Mouse (Mus musculus): ENCODE measurements around the gene Hnrnpl. TPM values are rescaled to one million over a fixed set of nuclear protein-coding genes. Genes with fewer than 3 reads are reported as not detected.
A peak's percentile ranks its signal among the peaks of the same experiment; 100 is the strongest.

Gene Hnrnpl
- total RNA-seq, 2 experiments from 2014 or later, result 441 to 521 TPM

GRCm38 (mm10) chr7:28825686-28826401, 17.5 kb downstream of the Hnrnpl start:
- DNase-seq (ENCODE audit: low spot score in 2 of 2), result no peak

- no peak for DNase-seq (ENCODE audit: low spot score in 2 of 2)
These were observed 18.0 kb downstream of the Hnrnpl start for GRCm38 (mm10) chr7:28826402-28826772.

DNA sequence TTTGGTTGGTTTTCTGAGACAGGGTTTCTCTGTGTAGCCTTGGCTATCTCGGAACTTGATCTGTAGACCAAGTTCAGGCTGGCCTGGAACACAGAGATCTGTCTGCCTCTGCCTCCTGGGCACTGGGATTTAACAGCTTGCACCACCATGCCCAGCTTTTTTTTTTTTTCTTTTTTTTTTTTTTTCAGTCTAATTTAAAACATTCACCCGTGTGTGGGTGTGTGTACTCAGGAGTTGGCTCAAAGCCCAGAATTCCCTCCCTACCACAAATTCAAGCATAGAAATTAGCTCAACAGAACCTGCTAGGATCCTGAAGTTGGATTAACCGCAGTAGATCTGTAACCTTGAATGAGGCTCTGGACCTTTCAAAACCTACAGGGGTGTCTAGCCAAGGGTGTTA, 19.0 kb downstream of the Hnrnpl start:
- DNase-seq (ENCODE audit: low spot score in 2 of 2), result peak in 1 of 2 experiments; percentile 62

DNA sequence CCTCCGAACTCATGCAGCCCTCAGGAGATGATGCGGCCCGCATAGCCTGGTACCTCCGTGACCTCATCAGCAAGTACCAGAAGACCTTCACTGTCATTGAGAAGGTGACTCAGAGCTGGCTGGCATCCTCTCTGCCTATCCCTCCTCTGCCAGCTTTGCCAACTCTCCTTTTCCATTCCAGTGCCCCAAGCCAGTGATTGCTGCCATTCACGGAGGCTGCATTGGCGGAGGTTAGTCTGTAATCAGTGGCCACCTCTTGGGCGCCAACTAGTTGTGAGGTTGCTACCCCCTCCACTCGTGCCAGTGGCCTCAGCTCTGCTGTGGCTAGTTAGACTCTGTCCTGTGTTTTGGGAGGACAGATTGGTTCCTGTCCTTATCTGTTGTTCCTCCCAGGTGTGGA, 21.5 kb downstream of the Hnrnpl start:
- no peak for DNase-seq (ENCODE audit: low spot score in 2 of 2)

DNA sequence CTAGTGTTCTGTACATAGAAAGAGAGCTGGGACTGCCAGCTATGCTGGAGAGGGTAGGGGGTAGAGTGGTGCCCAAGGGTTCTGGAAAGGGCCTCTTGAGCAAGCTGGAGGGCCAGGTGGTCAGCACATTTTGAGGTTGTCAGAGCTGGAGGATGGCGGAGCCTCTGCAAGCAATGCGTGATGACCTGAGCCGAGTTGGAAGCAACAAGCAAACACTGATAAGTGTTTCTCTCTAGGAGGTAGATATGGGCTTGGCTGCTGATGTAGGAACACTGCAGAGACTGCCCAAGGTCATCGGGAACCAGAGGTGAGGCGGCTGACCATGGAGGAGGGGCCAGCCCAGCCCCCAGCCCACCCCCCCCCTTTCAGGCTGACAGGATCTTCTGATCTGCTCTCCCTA, 22.6 kb downstream of the Hnrnpl start:
- DNase-seq (ENCODE audit: low spot score in 2 of 2), result no peak

DNA sequence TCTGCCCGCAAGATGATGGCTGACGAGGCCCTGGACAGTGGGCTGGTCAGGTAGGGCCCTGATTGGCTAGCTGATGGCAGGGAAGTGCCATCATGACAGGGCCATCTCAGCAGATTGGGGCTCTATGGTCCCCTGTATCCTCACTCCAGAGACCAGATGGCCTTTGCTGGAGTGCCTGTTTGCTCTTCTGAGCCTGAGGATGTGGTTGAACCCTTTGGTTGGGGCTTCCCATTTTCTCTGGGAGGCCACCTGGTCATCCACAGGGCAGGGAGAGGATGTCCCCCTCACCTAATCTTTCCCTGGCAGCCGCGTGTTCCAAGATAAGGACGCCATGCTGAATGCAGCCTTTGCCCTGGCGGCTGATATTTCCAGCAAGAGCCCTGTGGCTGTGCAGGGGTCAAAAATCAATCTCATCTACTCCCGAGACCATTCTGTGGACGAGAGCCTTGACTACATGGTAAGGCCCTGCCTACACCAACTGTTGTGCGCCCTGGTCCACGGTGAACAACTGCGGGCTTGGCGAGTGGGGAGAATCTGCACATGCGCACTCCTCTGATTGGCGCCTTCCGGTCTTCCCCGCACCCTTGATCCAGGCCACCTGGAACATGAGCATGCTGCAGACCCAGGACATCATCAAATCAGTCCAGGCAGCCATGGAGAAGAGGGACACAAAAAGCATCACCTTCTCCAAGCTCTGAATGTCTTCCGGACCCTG, 23.2 kb downstream of the Hnrnpl start:
- DNase-seq (ENCODE audit: low spot score in 2 of 2), result no peak

GRCm38 (mm10) chr7:28832137-28832536, 23.8 kb downstream of the Hnrnpl start:
- no peak for DNase-seq (ENCODE audit: low spot score in 2 of 2)

GRCm38 (mm10) chr7:28833723-28834347, 25.5 kb downstream of the Hnrnpl start, which contains the start of gene Lgals4:
Lgals4 (plus strand) TSS chr7:28833854.
- no peak for DNase-seq (ENCODE audit: low spot score in 2 of 2)

- no peak for DNase-seq (ENCODE audit: low spot score in 2 of 2)
These were observed 28.6 kb downstream of the Hnrnpl start for GRCm38 (mm10) chr7:28836936-28837335.

GRCm38 (mm10) chr7:28838331-28838730, 30.0 kb downstream of the Hnrnpl start:
- no peak for DNase-seq (ENCODE audit: low spot score in 2 of 2)

DNA sequence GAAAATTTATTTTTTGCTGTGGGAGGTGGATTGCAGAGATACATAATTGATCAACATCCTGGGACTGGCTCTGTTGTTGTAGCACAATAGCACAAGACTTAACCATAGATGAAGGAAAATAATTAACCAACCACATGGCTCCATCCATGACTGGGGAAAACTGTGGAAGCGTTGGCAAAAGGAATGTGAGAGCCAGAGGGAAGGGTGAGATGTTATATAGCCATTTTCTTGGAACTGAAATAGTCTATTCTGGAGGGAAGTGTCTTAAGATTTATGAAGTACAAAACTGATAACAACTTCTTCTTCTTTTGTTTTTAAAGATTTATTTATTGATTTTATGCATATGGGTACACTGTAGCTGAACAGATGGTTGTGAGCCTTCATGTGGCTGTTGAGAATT, 38.9 kb downstream of the Hnrnpl start:
- DNase-seq (ENCODE audit: low spot score in 2 of 2), result no peak

DNA sequence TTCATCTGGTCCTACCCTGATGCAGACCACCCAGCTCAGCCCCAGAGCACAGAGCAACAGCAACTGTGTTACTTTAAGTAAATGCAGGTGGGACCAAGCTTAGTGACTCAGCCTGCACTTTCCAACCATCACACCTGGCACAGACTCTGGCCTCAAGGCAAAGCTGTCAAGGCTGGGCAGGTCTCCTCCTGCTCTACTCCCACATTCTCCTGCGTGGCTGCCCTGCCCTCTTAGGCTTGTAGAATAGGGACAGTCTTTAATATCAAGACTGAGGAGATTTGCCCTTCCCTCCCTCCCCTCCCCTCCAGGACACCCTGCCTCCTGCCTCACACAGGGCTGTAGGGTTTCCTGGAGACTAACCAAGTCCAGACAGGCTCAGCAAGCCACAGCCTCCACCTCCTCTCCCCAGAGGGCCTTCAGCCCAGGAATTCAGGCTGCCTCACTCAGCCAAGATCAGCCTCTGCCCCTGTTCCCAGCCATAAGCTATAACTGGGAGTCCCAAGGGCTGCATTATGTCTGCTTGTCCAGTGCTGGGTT, 41.4 kb downstream of the Hnrnpl start:
- no peak for DNase-seq (ENCODE audit: low spot score in 2 of 2)

GRCm38 (mm10) chr7:28850642-28851041, 42.3 kb downstream of the Hnrnpl start:
- no peak for DNase-seq (ENCODE audit: low spot score in 2 of 2)

GRCm38 (mm10) chr7:28859953-28860352, 51.6 kb downstream of the Hnrnpl start:
- DNase-seq (ENCODE audit: low spot score in 2 of 2), result no peak

- DNase-seq (ENCODE audit: low spot score in 2 of 2), result no peak
These were observed 52.6 kb downstream of the Hnrnpl start for GRCm38 (mm10) chr7:28860898-28861297.

- peak; percentile 16 to 26 for DNase-seq (ENCODE audit: low spot score in 2 of 2)
These were observed 54.6 kb downstream of the Hnrnpl start for GRCm38 (mm10) chr7:28862817-28863499.

DNA sequence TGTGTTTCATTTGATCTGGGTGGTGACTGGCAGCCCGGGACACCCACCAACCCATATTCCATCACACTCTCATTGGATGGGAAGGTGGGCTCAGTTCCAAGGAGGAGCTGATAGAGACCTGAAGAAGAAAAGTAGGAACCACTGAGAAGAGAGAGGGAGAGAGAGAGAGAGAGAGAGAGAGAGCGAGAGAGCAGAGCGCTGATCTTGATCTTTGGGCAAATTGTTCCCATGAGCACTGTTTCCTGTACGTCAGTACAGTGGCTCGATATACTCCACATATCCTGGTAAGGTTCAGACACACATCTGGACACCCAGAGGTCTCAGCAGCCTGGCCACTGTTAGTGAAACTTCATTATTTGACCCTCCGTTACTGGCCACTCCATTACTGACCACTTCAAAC, 55.2 kb downstream of the Hnrnpl start, which contains the start of gene Lgals7:
Lgals7 (plus strand) TSS at position 314 of the 400 bp plus-strand sequence.
- no peak for DNase-seq (ENCODE audit: low spot score in 2 of 2)

DNA sequence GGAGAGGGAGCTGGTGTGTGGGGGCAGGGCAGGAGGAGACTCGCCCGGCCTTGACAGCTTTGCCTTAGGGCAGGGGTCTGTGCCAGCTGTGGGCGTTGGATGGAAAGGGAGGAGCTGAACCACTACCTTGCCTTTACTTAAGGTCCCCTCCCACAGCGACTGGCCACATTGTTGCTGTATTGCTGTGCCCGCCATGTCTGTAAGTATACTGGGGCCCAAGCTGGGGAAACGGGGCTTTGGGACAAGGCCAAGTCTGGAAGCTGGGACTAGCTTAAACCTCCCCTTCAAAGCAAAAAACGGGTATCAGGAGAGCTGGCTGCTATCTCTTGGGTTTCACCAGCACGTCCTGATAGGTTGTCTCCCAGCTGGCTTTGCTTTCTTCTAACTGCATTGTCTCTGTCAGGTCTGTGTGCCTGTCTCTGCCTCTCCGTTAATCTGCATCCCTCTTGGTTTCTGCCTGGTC, 56.0 kb downstream of the Hnrnpl start:
- DNase-seq (ENCODE audit: low spot score in 2 of 2), result no peak

DNA sequence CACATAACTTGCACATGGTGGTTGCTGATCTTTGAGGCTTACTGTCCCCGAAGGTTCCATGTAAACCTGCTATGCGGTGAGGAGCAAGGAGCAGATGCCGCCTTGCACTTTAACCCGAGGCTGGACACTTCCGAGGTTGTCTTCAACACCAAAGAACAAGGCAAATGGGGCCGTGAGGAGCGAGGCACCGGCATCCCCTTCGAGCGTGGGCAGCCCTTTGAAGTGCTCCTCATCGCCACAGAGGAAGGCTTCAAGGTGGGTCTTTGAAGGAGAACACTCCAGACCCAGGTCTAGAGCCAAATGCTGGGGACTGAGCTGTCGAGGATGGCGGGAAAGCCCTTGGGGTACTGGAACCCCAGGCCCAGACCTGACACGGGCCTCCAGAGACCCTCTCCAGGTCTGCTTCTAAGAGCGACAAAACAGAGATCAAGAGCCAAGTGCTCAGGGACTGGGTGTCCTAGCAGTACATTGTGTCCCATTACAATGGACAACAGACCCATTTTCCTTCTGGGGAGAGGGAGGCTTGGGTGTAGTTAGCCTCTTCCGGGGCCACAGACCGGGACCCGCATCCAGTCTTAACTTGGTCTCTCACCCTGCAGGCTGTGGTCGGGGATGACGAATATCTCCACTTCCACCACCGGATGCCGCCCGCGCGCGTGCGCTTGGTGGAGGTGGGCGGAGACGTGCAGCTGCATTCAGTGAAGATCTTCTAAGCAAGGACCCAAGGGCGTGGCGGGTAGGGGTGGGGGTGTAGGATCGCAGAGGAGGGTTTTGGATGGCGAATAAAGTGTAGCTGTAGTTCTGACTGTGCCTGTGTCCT, 57.4 kb downstream of the Hnrnpl start:
- peak; percentile 57 to 70 for DNase-seq (ENCODE audit: low spot score in 2 of 2)

DNA sequence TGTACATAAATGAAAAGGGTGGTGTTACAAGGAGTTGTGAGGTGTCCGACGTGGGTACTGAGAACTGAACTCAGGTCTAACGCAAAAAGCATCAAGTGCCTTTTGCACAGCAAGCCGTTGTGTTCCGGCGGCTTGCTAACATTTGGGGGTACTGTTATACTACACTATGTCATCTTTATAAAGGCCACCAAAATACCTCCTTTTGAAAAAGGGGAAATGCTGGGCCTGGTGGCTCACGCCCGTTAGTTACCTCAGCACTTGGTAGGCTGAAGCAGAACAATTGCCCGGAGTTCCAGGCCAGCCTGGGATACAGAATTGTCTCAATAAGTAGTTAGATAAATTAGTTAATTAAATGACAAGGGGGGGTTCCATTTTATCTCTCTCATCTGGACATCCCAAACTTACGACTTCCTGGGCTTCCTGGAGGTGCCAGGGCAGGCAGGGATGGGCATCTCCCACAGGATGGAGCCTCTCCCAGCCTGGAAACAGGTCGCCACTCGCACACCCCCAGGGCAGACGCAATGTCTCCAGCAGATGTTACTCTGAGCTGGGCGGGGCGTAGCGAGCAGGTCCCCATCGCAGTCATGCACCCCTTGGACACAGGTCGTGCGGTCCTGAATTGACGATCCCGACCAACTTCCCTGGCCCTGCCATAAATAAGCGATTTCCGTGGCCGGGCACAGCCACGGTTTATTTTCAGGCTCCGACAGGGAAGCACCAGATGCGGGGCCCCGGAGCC, 58.6 kb downstream of the Hnrnpl start:
- no peak for DNase-seq (ENCODE audit: low spot score in 2 of 2)
